Mouse (Mus musculus): ENCODE measurements around the gene Mrpl18.
"Not testable (repeated sequence)": the region's sequence is repeated elsewhere in the genome, so short reads cannot be mapped to it uniquely, and the experiment has no call there.

The Mrpl18 gene

GRCm38 (mm10) chr17:12910391-12910790 is 5.8 kb downstream of the Mrpl18 start:
- DNase-seq (ENCODE audit: low spot score in 2 of 2), result no peak

DNA sequence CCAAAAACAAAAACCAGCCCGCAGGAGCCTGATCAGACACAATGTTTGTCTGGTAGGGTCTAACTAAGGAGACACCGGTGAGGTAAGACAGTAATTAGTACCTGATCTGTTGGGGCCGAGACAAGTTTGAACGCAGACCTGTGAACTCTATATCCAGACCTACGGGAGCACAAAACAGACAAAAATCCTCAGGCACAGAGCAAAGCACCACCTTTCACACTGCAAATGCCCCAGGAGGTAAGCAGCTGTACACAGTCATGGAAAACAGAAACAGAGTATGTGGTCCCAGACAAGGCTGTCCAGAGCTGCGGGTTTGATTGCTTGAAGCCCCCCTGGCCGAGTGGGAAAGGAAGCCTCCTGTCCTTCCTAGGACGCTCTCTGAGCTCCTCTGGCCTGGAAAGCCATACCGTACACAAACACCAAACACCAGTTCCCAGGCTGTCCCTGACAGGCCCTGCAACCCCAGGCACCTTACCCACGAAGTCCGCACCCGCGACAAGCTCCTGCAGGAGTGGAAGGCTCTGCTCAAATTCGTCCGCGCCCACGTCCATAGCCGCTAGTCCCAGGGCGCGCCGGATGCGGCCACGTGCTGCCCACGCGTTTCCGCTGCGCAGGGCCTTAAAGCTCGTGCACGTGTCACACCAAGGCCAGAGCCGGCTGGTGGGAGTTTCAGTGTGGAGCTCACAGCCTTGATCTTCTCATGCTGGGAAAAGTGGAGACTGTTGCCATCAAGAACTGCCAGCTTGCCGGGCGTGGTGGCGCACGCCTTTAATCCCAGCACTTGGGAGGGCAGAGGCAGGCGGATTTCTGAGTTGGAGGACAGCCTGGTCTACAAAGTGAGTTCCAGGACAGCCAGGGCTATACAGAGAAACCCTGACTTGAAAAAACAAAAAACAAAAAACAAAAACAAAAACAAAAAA is 6.5 kb downstream of the Mrpl18 start, which contains the start of gene Pnldc1:
TSS of gene Pnldc1 (minus strand) at position 870 of the 920 bp plus-strand sequence.
- DNase-seq (ENCODE audit: low spot score in 2 of 2), result no peak

DNA sequence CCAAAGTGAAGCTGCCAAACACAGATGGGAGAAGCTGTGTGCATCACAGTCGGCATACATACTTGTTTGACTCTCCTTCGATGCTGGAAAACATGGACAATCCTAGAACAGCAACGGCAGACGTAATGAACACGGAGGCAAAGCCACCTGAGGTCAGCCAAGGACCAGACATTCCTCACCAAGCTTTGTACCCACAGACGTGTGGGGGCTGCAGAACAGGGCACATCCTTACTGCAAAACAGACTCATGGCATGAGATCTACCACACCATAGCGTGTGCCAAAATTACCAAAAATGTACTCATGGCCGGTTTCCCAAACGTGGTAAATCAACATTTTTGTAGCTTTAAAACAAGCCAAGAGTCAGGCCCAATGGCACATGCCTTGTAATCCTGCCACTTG is 9.7 kb downstream of the Mrpl18 start:
- DNase-seq (ENCODE audit: low spot score in 2 of 2), result no peak

GRCm38 (mm10) chr17:12905810-12906209 is 10.3 kb downstream of the Mrpl18 start:
- DNase-seq (ENCODE audit: low spot score in 2 of 2), result no peak

GRCm38 (mm10) chr17:12904349-12904748 is 11.8 kb downstream of the Mrpl18 start:
- DNase-seq (ENCODE audit: low spot score in 2 of 2), result no peak

GRCm38 (mm10) chr17:12903372-12904333 is 12.5 kb downstream of the Mrpl18 start:
- no peak for DNase-seq (ENCODE audit: low spot score in 2 of 2)

DNA sequence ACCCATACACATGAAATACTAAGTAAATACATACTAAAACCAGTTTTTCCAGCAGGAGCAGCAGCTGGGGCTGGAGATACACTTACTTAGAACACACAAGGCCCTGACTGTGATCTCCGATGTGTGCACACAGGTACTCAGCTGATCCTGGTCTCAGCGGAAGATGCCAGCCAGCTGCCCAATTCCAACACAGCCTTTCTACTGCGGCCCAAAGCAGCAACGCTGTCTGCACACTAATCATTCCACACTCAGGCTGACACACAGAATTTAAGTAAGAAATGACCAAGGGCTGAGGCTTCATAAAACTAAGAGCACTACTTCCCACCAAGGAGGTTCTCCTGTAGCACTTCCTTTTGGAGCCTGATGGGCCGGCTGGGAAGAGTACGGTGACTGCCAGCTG is 13.9 kb downstream of the Mrpl18 start:
- DNase-seq (ENCODE audit: low spot score in 2 of 2), result no peak

GRCm38 (mm10) chr17:12898607-12899006 is 17.5 kb downstream of the Mrpl18 start:
- DNase-seq (ENCODE audit: low spot score in 2 of 2), result not testable (repeated sequence)

DNA sequence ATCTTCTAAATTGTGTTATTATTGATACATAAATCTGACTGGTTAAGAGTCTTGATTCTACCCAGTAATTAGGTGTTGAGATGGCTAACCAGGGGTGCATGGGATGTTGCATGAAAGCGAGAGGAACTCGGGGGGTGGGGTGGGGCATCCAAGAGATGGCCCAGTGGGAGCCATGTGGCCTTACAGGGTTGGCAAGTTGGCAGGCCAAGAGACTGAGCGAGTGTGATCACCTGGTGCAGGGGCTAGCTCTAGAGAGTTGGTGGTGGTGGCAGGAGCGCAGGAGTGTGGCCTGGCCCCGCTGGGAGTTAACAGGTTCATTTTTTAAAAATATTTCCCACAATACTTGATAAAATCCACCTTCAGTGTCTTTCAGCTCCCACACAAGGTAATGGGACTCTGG is 18.5 kb downstream of the Mrpl18 start:
- no peak for DNase-seq (ENCODE audit: low spot score in 2 of 2)

GRCm38 (mm10) chr17:12892033-12892432 is 24.1 kb downstream of the Mrpl18 start:
- no peak for DNase-seq (ENCODE audit: low spot score in 2 of 2)

DNA sequence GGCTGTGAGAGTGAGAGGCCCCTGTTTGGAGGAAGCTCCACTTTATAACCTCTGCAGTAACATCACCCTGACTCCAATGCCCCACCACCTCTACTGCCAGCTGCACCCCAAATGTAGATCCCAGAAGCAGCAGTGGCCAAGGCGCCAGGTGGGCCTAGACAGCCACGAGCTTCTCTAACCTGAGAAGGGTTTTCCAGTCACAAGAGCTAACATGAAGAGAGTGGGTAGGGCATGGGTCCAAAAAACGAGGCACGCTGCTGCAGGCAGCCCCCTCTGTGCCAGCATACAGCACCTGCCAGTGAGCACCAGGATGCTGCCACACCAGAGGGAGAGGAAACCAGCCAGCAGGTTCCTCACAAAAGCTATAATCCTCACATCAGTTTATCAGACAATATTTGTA is 25.1 kb downstream of the Mrpl18 start:
- DNase-seq (ENCODE audit: low spot score in 2 of 2), result no peak

DNA sequence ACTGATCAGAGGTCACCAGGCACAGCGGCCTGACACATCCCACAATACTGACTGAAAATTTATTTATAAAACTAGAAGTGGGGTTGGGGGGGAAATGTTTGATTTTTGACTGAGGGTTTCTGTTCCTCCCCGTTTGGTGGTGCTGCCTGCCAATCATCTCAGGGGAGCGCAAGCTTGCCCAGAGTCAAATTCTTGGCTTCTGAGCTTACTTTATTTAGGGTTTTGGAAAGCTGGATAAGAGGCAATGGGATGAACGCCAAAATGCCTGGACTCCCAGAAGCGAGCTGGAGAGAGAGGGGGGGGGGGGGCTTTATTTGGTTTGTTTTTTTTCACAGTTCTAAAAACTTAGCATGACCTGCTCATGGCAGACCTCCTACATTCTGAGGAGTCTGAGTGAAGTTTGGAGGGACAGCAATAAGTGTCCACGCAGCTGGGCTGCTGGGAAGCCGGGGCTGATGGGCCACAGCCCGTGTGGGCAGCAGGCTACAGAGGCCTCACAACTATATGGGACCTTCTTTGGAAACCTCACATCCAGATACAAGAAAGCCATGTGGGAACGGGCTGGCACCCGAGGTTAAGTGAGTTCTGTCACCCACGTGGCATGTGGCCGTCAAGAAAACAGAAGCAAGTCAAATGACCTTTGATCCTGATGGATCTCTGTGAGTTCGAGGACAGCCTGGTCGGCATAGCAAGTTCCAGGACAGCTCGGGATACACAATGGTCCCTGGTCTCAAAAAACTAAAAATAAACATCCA is 28.9 kb downstream of the Mrpl18 start:
- no peak for DNase-seq (ENCODE audit: low spot score in 2 of 2)

- no peak for DNase-seq (ENCODE audit: low spot score in 2 of 2)
These were observed 29.5 kb downstream of the Mrpl18 start for GRCm38 (mm10) chr17:12886620-12887019.

GRCm38 (mm10) chr17:12881216-12881615 is 34.9 kb downstream of the Mrpl18 start:
- DNase-seq (ENCODE audit: low spot score in 2 of 2), result no peak

DNA sequence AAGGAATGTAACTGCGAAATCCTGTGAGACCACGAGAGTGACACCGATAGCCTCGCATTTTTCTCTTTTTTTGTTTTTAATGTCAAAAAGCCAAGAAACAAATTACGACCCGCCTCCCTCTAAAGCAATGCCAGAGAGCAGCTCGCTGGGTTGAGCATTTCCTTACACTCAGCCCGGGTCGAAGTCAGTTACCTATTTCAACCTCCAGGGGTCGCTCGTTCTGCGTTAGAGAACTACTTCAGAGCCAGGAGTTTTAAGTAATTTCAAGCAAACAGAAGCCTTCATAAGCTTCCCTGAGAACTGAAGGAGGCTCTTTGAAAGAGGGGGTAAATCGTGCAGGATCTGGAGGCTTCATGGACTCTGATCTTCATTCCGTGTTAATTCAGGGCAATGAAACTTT is 36.0 kb downstream of the Mrpl18 start:
- peak; percentile 76 to 84 for DNase-seq (ENCODE audit: low spot score in 2 of 2)

GRCm38 (mm10) chr17:12875734-12876133 is 40.4 kb downstream of the Mrpl18 start, which contains the start of gene Mrgprh:
Gene Mrgprh, plus strand, starts transcription at chr17:12876034.
- no peak for DNase-seq (ENCODE audit: low spot score in 2 of 2)

GRCm38 (mm10) chr17:12872275-12873028 is 43.7 kb downstream of the Mrpl18 start:
- no peak for DNase-seq (ENCODE audit: low spot score in 2 of 2)

GRCm38 (mm10) chr17:12868640-12869039 is 47.5 kb downstream of the Mrpl18 start:
- DNase-seq (ENCODE audit: low spot score in 2 of 2), result no peak

GRCm38 (mm10) chr17:12868043-12868442 is 48.1 kb downstream of the Mrpl18 start, which contains the start of gene Mas1:
Gene Mas1, minus strand, starts transcription at chr17:12868143.
- no peak for DNase-seq (ENCODE audit: low spot score in 2 of 2)

- no peak for DNase-seq (ENCODE audit: low spot score in 2 of 2)
These were observed 49.3 kb downstream of the Mrpl18 start for GRCm38 (mm10) chr17:12866853-12867252.

DNA sequence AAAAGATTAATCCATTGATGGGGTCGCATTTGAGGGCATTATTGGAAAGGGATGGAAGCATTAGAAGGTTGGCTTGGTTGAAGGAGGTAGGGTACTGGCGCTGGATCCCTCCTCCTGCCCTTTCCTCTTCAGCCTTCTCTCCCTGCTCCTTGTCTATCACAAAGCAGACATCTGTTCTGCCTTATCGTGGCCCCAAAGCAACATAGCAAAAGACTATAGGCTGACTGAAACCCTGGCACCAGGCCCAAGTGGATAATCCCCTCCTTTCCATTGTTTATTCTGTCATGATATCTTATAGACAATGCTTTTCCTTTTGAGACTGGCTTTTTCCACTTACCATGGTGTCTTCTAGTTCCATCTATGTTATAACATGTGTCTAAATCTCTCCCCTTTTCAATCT is 50.7 kb downstream of the Mrpl18 start:
- no peak for DNase-seq (ENCODE audit: low spot score in 2 of 2)

Data from urinary bladder, postnatal 36 days (tissue).